Mouse (Mus musculus): ENCODE measurements around the gene Wfdc15a.
"Not testable (repeated sequence)": the region's sequence is repeated elsewhere in the genome, so short reads cannot be mapped to it uniquely, and the experiment has no call there.

Wfdc15a gene

DNA sequence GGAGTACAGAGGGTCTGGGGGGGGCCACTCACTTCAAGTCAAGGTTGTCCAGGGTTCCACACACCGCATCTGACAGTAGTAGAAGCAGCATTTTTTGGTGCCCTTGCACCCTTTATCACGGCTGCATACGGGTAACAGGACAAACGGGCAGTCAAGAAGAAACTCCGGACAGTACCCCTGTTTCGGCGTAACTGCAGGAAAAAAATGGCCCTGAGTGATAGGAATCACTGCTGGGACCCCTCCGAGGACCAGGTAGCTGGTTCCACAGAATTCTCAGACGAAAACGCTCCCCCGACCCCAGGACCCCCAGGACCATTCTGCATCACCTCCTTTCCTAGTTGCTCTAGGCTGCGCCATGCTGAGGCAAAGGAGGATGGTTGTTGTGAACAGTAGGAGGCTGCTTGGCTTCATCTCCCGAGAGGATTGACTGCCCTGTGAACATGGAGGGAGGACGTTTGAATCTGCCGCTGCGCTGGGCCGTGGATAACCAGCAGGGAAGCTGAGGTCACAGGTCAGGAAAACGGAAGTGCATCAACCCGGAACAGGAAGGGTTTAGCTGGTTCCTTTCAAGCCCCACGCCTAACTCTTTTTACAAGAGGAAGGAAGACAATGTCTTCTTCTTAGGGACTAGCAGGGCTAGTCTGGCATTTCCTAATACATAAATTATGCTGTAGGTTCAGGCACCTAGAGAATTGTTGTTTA is at the start of gene Wfdc15a:
Gene Wfdc15a (minus strand): TSS at position 505 of the 702 bp plus-strand sequence.
- no peak for DNase-seq (ENCODE audit: inconsistent ontology term)

- DNase-seq (ENCODE audit: inconsistent ontology term), result no peak
Measured at GRCm38 (mm10) chr2:164238366-164238765, 38.4 kb upstream of the Wfdc15a start, which contains the start of gene Svs2. Svs2 (minus strand) TSS chr2:164238466.

DNA sequence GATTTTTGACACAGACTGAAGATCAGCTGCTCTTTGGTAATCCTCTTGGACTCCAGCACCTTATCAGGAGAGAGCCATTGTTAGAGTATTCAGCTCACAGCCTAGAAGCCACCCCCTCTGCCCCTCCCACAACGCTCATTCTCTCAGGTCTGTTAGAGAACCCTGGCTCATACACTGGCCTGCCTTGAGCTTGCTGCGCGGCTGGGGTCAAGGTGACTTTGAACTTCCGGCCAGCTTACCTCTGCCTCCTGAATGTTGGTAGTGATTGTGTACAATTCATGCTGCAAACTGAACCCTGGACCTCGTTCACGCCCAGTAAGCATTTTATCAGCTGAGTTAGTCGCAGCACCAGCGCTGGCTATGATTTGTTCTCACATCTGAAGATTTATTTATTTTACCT is 32.7 kb upstream of the Wfdc15a start:
- no peak for DNase-seq (ENCODE audit: inconsistent ontology term)

GRCm38 (mm10) chr2:164228361-164229070 is 28.6 kb upstream of the Wfdc15a start:
- peak; percentile 90 for DNase-seq (ENCODE audit: inconsistent ontology term)

DNA sequence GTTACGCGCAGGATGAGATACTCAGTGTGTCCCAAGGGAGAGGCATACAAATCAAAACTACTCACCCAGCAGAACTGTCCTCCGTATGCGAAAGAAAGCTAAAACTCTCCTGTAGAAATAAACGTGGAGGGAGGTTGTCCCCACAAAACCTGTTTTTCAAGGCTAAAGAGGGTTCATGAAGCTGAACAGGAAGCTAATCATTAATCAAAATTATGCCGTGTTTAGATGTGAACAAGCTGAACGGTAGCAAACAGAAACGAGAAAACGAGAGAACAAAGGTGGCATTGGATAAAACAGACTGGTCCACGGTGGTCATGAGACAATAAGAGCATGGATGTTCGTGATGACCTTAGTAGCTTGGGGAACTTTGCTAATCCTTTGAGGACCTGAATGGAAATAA is 21.6 kb upstream of the Wfdc15a start, which contains the start of gene Wfdc15b:
Gene Wfdc15b (minus strand): TSS at position 139 of the 400 bp plus-strand sequence.
- DNase-seq (ENCODE audit: inconsistent ontology term), result no peak

GRCm38 (mm10) chr2:164219295-164219694 is 19.4 kb upstream of the Wfdc15a start:
- no peak for DNase-seq (ENCODE audit: inconsistent ontology term)

DNA sequence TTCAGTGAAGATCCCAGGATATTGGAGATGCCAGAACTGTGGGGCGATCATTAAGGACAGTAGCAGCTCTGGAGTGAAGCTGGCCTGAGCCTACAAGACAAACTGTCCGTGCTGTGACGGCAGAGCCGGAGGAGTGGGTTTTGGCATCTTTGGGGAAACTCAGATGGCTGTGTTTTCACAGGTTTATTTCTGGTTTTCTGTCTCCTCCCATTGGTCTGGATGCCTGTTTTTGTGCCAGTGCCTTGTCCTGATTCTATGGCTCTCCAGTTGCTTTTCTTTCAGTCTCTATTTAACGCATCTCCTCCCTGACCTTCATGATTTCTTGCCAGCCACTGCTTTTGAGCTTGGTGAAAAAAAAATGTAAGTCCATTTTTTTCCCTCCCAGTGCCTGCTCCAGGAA is 12.8 kb upstream of the Wfdc15a start:
- DNase-seq (ENCODE audit: inconsistent ontology term), result peak; percentile 30

GRCm38 (mm10) chr2:164210892-164211291 is 11.0 kb upstream of the Wfdc15a start:
- no peak for DNase-seq (ENCODE audit: inconsistent ontology term)

GRCm38 (mm10) chr2:164206676-164207075 is 6.7 kb upstream of the Wfdc15a start:
- DNase-seq (ENCODE audit: inconsistent ontology term), result peak; percentile 89

GRCm38 (mm10) chr2:164206011-164206410 is 6.1 kb upstream of the Wfdc15a start:
- not testable (repeated sequence) for DNase-seq (ENCODE audit: inconsistent ontology term)

GRCm38 (mm10) chr2:164196700-164196990 is 3.3 kb downstream of the Wfdc15a start:
- no peak for DNase-seq (ENCODE audit: inconsistent ontology term)

GRCm38 (mm10) chr2:164195971-164196699 is 3.8 kb downstream of the Wfdc15a start:
- DNase-seq (ENCODE audit: inconsistent ontology term), result no peak

GRCm38 (mm10) chr2:164194959-164195630 is 4.8 kb downstream of the Wfdc15a start:
- no peak for DNase-seq (ENCODE audit: inconsistent ontology term)

- no peak for DNase-seq (ENCODE audit: inconsistent ontology term)
Measured at GRCm38 (mm10) chr2:164192279-164192678, 7.7 kb downstream of the Wfdc15a start.

DNA sequence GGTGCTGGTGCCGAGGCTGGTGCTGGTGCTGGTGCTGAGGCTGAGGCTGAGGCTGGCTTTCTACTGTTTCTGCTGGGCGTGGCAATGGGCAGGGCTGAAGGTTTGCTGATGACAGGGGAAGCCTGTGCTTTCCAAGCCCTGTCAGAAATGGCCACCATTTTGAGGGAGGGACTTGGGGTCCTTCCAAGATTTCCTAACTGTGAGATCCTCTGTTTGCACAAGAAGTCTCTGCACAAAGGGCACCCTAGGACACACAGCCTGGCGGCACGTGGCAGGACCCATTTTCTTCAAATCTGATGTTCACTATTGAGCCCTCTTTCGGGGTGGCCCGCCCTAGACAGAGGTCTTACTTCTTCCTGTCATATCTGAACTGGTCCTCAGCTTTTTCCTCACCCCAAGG is 9.4 kb downstream of the Wfdc15a start, which contains the start of gene Wfdc12:
Gene Wfdc12 (minus strand): TSS at position 33 of the 400 bp plus-strand sequence.
- no peak for DNase-seq (ENCODE audit: inconsistent ontology term)

- DNase-seq (ENCODE audit: inconsistent ontology term), result no peak
Measured at GRCm38 (mm10) chr2:164188722-164189121, 11.2 kb downstream of the Wfdc15a start.

DNA sequence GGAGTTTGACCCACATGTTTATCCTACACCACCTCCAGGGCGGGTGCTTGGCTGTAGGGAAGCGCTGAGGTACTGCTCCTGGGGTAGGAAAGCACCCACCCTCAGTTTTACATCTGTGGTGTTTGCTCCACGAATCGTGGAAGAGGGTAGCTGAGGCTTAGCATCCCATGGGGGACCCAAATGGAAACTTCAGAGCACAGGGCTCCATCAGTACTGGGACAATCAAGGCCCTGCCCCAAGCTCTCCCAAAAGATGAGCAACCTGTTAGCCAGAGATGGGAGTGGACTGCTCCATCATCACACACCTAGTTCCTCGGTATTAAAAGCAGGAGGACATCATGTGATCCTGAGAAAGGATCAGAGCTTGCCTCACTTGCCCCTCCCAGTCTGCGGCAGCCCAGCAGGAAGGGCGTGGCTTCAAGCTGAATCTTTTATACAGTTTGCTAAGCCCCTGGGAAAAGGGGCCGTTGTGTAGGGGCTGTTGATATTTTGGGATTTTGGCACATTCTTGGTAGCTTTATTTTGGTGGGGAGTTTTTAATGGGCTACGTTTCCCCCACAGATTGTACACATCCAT is 15.7 kb downstream of the Wfdc15a start:
- DNase-seq (ENCODE audit: inconsistent ontology term), result no peak

GRCm38 (mm10) chr2:164183340-164183739 is 16.6 kb downstream of the Wfdc15a start:
- no peak for DNase-seq (ENCODE audit: inconsistent ontology term)

DNA sequence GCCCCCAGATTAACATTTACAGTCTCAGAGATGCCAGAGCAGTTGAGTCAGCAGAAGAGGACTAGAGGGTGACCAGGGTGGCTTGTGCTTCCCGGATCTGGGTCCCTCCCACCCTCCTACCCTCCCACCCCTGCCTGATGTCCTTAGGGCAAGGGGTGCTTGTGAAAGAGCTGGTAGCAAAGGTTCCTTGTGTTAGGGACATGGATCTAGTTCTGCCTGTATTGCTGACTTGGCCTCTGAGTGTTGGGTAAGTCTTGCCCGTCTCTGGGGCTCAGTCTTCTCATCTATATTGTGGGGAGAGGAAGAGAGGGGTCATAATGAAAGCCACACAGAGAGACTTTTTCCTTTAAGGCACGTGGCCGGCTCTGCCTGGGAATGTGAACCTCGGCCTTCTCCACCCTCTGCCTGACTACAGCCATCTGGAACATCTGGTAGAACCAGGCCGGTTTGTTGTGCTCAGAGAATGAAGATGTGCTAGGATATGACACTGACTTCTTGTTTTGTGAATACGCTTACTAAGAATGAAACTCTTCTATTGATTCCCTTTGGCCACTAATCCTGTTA is 17.2 kb downstream of the Wfdc15a start, which contains the start of gene Wfdc5:
Gene Wfdc5 (minus strand): TSS at position 51 of the 564 bp plus-strand sequence.
- no peak for DNase-seq (ENCODE audit: inconsistent ontology term)

DNA sequence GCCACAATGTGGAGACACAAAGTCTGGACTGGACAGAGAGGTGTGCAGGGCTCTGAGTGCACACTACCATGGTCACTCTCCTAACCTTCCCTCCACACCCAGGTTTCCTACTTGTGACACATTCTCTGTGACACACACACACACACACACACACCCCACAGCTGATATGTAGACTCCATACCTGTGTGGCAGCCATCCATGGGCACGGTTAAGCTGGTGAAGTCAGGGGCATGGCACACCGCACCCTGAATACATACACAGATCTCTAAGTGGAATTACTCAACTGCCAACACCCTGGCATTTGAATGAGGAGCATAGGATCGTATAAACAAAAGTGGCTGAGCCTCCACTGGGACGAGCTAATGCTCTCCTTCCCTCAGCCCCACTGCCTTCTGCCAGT is 19.2 kb downstream of the Wfdc15a start:
- no peak for DNase-seq (ENCODE audit: inconsistent ontology term)

DNA sequence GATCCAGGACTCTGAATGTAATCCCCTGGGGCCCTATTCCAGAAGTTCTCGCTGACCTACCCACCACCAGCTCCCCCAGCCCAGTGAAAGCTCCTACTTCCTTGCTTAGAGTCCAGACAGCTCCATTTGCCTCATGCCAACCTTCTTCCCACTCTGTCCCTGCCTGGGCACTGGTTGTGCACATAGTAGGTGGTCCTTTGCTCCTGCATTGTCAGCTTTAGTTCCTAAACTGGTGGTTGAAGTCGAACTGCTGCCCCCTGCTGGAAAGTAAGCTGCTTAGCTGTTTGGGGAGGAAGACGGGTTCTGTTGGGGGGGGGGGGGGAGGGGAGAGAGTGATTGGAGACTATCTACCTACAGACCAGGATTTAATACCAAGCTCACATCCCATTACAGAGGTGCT is 19.8 kb downstream of the Wfdc15a start:
- DNase-seq (ENCODE audit: inconsistent ontology term), result no peak
